Mouse (Mus musculus) fibroblast of lung, adult 2 months (primary cell): ENCODE measurements around the gene Tank.

Experiments used
- DNase-seq: peaks from one replicate; pipeline ENCODE4 v3.0.0-alpha.2; 2011; ENCODE audit warnings: low read depth

The Tank gene

GRCm38 (mm10) chr2:61578433-61578832, at the start of gene Tank:
TSS of gene Tank (plus strand) at chr2:61578585.
- no peak for DNase-seq

GRCm38 (mm10) chr2:61532326-61532725, 46.1 kb upstream of the Tank start:
- DNase-seq = no peak

- peak; percentile 97 for DNase-seq
Observed at GRCm38 (mm10) chr2:61533131-61533530, 45.3 kb upstream of the Tank start.

GRCm38 (mm10) chr2:61536901-61537300, 41.5 kb upstream of the Tank start:
- DNase-seq = no peak

GRCm38 (mm10) chr2:61539378-61539777, 39.0 kb upstream of the Tank start:
- DNase-seq = no peak

- DNase-seq = no peak
Observed at GRCm38 (mm10) chr2:61542426-61542825, 36.0 kb upstream of the Tank start.

- DNase-seq = no peak
Observed at GRCm38 (mm10) chr2:61545666-61546065, 32.7 kb upstream of the Tank start.

GRCm38 (mm10) chr2:61548021-61548420, 30.4 kb upstream of the Tank start:
- no peak for DNase-seq

- DNase-seq = no peak
Observed at GRCm38 (mm10) chr2:61551680-61552079, 26.7 kb upstream of the Tank start.

GRCm38 (mm10) chr2:61555367-61555766, 23.0 kb upstream of the Tank start:
- DNase-seq = no peak

- DNase-seq = no peak
Observed at GRCm38 (mm10) chr2:61555825-61556224, 22.6 kb upstream of the Tank start.

GRCm38 (mm10) chr2:61556639-61557038, 21.7 kb upstream of the Tank start:
- no peak for DNase-seq

GRCm38 (mm10) chr2:61557848-61558471, 20.4 kb upstream of the Tank start:
- no peak for DNase-seq

- no peak for DNase-seq
Observed at GRCm38 (mm10) chr2:61561058-61561457, 17.3 kb upstream of the Tank start.

- DNase-seq = no peak
Observed at GRCm38 (mm10) chr2:61563202-61563601, 15.2 kb upstream of the Tank start.

- DNase-seq = no peak
Observed at GRCm38 (mm10) chr2:61567045-61567783, 11.2 kb upstream of the Tank start.

- DNase-seq = no peak
Observed at GRCm38 (mm10) chr2:61569181-61569580, 9.2 kb upstream of the Tank start.

GRCm38 (mm10) chr2:61571343-61571955, 6.9 kb upstream of the Tank start:
- no peak for DNase-seq

GRCm38 (mm10) chr2:61576497-61576896, 1.9 kb upstream of the Tank start:
- no peak for DNase-seq

- no peak for DNase-seq
Observed at GRCm38 (mm10) chr2:61576928-61577695, 1.3 kb upstream of the Tank start.

- no peak for DNase-seq
Observed at GRCm38 (mm10) chr2:61577696-61578062, 706 bp upstream of the Tank start.

- no peak for DNase-seq
Observed at GRCm38 (mm10) chr2:61579501-61579990, 1.2 kb downstream of the Tank start.
